Mouse (Mus musculus): ENCODE results near the gene Fxyd2.

- TF ChIP-seq CTCF (IDR thresholded peaks at IDR 0.05; ENCODE audit: low read depth) (no peak), EP300 (IDR thresholded peaks at IDR 0.05; ENCODE audit: low read depth) (no peak)
These were observed 8.2 kb upstream of the Fxyd2 start for GRCm38 (mm10) chr9:45391299-45391698.
